Mouse (Mus musculus) common myeloid progenitor, adult 5-6 weeks (primary cell): ENCODE results near the gene Slc9a9. TPM values are rescaled to one million over a fixed set of nuclear protein-coding genes. Genes with fewer than 3 reads are reported as not detected.

Experiments used
- ATAC-seq: replicated peaks from 2 replicates; pipeline ENCODE4 v1.8.0; 2016; ENCODE audit warnings: low read depth, mild to moderate bottlenecking, moderate TSS enrichment, inconsistent platforms; ENCODE audit not compliant: poor library complexity, severe bottlenecking
- total RNA-seq: library from RNA; stranded (forward); fragments of 200-1000, 187-1606 nt; gene quantifications from 2 replicates; pipeline ENCODE4 v1.2.3, GENCODE M21; 2017

Slc9a9 gene
- total RNA-seq, 1 experiment from 2014 or later = 13.7 TPM

DNA sequence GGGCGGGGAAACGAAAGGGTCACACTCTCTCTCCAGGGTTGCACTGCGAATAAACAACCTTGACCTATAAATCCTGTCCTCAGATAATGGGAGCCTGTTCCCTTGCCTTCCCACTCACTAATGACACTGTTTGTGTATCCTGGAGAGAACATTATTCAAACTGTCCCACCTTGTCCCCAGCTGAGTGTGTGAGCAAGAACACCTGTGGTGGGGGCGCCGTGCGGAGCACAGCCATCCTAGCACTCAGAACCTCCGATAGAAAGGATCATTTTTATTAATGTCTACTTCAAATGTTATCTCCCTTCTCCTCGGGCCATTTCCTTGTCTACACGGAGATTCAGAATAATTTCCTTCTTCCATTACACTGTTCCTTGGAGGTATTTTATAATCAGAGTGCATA lies 382.5 kb downstream of the Slc9a9 start:
- ATAC-seq = no peak

DNA sequence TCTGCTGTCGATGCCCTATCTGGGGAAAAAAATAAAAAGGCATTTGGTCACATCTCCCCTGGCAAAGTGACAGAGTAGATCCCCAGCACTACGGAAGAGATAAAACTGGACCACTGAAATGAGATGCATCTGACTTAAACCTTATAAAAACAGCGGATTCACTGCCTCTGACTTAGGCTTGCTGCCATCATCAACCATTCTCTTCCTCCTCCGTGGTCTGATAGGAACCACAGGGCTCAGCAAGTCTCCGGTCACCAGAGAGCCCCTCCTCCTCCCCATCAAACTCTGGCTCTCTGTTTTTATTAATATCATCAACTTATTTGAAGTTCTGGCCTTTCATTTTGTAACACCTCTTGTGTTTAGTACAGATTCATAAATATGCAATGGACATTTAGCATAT lies 383.5 kb downstream of the Slc9a9 start:
- peak; percentile 87 for ATAC-seq

DNA sequence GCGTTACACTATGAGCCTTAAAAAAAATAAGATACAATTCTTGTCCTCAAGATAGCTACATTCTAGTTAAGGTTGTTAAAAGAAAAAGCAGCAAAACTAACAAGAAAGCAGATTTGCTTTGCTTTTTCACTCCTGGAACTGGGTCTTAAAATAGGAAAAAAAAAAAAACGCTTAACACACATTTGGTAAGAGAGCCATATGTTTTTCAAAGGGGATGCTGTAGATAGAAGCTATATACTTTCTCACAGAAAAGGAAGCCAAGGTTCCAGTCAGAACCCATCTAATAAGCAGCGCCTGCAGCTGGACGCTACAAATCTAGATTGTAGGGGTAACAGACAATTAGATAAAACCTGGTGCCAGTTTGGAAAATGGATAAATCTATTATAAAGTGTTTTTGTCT lies 386.1 kb downstream of the Slc9a9 start:
- no peak for ATAC-seq

DNA sequence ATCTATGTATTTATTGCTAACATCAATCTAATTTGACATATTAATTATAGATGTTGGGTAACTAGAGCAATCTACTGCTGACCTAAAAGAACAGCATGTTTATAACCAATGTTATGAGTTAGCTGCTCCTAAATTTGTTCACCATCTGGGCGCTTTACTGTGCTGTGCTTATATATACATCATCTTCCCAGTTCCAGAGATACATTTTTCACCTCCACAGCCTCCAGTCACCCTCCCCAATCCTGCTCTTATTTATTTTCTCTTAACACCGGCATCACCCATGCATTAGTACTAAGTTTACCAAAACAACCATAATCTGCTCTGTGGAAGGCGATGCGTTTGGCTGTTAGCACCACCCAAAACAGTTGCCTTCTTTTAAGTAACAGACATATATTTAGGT lies 391.0 kb downstream of the Slc9a9 start:
- no peak for ATAC-seq

DNA sequence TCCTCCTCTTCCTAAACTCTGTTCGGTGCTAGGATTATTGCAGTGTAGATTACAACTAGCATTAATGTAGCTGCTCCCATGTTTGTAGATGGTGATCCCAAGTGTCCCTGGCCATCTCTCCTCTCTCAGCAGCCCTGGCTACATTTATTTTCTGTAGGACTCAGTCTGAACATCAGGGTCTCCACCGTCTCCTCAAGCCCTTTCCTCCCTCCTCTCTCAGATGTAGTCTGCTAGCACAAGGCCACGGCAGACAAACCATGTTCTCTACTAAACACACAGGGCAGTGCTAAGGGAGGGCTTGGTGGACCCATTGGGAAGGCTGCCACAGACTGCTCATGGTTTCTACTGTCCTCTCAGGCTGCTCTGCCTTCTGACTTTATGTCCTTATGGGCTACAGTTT lies 397.3 kb downstream of the Slc9a9 start:
- ATAC-seq = no peak

DNA sequence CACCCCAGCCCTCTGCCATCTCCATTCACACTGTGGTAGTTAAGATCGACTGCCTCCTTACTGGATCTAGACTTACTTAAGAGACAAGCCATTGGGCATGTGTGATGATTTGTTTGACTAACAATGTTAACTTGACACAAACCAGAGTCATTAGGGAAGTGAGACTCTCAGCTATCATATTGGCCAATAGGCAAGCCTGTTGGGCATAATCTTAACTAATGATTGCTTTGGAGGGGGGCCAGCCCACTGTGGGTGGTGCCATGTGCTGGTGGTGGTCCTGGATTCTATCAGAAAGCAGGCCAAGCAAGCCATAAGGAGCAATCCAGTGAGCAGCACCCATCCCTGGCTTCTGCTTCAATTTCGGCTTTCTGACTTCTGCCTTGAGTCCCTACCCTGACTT lies 398.8 kb downstream of the Slc9a9 start:
- no peak for ATAC-seq

DNA sequence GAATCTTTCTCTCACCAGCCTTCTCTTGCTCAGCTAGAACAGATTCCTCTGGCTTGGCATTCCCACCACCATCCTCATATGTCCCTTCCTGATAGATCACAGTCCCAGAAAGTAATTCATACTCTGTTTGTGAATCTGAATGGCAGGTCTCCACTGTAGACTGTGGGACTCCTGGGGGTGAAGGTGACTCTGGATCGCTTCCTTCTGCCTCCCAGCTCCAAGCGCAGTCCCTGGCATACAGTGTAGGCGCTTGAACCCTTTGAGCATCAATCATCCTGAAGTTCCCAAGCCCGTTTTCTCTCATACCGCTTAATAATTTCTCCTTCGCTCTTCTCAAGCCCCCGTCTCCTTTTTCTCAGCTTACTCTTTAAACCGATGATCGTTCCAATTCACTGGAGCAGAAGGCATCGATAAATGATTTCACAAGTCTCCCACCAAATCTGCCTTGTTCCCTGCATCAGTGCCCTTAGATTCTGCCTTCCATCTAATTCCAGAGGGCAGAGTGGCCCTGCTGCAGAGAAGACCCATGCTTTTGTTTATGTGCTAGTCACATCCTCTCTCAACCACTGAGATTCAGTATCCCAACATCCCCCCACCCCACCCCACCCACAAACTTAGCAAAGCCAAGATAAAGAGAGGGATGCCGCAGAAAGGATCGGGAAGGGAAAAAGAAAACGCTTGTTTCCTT lies 401.3 kb downstream of the Slc9a9 start:
- ATAC-seq = no peak

DNA sequence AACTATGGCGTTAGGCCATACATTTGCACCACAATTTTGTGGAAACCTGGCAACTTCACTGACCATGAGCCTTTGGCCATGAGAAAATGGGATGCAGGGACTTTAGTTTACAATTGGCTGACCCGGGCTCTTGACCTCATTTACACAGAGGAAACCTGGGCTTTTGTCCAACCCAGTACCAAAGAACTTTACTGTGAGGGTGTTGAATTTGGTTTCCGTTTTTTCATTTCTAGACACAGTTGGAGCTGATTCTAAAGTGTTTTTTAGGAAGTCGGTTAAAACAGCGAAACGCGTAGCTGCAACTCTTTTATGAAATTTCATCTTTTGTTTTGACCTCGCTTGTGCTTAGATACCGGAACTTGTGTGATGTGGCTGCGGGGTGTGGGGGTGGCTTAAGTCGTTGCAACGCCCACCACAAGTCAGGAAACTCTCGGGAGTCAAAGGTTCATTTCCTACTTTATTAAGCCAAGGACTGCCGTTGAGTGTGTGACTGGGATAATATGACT lies 402.8 kb downstream of the Slc9a9 start:
- ATAC-seq = peak; percentile 90

DNA sequence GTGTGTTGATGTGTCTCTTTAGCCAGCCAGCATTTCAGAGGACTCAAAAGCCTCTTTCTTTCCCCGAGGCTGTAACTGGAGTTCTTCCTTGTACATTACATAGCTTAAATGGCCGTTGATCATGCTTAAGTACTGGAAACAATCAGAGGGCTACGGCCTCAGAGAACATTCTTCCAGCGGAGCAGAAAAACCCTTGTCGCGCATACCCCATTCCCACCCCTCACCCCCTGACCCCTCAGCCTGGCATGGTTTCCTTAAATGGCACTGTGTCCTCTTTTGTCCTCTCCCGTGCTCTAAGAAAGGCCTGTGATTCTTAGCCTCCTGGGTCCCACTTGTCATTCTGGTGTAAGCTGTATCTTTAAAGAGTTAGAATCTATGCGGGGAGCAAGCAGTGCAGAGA lies 404.0 kb downstream of the Slc9a9 start:
- no peak for ATAC-seq

DNA sequence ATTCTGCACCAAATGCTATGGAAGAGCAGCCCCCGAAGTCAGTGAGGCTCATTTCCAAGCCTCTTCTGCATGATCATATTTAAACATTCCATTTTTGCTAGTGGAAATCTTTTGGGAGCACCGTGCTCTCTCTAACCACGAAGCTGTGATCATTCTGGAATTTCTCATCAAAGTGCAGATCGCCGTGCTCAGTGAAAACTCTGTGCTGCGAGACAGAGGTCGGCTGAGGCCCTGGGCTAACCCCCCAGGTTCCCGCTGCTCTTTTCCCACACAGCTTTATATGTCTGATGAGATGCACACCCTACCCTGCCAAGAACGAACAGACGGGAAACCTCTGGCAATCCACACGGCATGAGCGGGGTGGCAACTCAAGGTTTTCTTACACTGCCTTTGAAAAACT lies 406.1 kb downstream of the Slc9a9 start:
- no peak for ATAC-seq

DNA sequence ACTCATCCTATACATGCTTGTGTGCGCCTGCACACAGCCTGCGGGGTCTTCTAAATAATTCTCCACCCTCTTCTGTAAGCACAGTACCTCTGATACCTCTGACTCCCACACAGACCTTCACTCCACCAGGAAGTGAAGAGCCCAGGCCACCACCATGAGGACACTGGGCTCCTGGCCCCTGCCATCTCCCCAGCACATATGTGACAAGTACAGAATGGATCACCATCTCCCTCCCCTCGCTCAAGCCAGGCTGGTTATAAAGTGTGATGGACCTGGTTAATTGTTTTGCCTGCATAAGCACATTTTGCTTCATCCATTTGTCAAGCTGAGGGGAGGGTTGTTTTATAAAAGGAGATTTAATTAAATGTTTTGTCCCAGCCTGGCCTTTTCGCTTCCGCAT lies 408.2 kb downstream of the Slc9a9 start:
- ATAC-seq = no peak

DNA sequence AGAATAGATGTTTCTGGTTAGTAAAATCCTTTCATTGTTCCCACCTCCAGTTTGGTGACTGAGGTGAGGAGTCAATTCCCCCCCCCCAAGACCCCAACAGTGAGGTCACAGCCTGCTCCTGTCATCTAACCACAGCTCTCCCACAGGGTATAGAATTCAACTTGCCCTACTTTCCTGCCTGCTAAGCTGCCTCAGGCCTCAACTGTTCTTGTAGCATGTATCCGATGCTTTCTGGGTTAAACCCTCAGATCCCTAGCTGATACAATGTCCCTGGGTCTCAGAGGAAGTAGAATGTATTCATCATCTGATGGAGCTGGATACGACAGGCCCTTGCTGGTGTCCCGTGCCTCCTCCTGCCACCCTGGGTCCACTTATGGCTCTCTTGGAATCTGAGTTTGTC lies 408.9 kb downstream of the Slc9a9 start:
- ATAC-seq = no peak

DNA sequence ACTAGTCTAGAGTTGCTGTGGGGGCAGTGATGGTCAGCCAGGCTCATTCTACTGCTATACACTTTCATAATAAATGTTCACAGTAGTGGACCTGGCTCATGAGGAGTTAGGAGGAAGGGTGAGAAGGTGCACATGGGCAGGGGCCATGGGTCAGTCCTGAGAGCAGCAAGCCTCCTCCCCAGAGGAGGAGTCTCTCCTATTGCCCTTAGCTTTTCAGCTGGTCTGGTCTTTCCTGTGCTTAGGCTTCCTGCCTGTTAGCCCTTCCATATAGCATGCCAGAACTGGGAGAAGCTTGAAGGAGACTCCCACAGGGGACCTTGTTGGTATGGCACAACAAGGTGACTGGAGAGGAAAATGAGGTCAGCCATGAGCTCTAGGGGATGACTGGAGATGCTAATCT lies 410.2 kb downstream of the Slc9a9 start:
- ATAC-seq = no peak

DNA sequence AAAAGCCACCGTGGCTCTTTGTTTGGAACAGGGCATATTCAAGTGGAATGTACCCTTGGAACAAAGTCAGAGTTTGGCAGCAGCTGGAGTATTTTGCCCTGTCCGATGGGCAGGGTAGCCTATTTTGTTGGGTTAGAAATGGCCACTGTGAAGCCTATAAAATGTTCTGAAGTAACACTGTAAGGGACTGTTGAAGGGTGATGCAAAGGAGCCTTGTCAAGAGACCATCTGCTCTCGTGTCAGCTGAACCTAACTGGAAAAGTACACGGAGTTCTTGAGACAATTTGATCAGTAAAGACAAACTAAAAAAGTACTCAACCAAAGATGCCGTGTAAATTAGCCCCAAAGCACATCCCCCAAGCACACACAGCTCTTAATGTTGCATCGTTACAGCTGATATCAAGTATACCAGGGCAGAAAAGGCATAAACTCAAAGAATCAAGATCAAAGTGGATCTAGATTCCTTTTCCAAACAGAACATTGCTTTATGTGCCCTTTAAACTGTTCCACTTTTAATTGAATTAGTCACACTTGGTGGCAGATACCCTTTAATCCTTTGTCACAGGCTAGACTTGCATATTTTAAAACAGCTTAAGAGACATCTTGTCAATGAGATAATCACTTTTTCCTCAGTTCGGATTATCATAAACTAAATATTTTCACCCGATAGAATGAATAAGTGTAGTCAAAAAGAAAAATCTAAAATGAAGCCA lies 416.6 kb downstream of the Slc9a9 start:
- ATAC-seq = no peak

DNA sequence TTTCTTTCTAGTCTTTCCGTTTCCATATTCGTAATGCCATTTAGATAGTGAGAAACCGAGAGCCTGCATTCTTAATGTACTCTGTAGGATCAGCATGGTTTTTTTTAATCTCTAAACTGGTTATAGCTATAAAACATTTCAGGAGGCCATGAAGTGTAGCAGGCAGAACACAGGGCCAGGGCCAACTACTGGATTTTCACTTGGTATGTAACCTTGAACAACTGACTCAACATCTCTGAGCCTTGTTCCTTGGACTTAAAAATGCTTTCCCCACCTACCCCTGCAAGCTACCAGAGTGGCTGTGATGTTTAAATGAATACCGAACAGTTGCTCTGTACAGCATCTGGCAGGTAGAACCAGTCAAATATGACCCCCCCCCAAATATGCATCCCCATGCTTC lies 418.5 kb downstream of the Slc9a9 start:
- no peak for ATAC-seq

DNA sequence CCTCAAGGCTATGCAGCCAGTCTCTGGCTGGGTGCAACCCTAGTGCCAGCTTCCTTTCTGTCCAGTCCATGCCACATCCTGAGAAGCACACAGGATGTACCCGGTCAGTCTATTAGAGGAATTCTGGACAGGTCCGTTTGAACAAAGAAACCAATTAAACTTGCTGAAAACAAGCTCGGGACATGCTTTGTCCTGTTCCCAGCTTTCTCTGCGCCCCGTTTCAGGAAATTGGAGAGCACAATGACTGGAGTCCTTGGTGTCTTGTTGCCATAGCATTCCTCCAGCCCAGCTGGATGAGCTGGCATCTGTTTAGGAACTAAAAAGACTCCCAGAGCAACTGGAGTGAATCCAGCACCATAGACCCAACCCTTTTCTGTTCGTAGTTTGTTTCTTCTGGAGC lies 419.3 kb downstream of the Slc9a9 start:
- no peak for ATAC-seq

DNA sequence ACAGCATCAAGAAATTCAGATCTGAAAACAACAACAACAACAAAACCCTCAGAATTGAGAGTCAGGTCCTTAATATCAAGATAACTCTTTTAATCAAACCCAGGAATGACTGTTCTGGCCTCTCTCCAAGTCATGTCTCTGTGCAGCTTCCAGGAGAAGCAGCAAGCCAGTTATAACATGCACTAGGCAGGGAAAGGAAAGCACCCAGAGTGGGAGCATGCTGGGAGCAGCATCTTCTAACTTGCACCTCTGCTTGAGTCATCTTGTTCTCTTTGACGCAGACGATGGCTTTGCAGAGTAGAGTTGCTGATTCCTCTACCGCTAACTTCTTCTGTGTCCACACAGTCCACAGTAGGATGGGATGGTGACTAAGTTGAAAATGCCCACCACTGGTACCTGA lies 426.8 kb downstream of the Slc9a9 start:
- ATAC-seq = no peak

DNA sequence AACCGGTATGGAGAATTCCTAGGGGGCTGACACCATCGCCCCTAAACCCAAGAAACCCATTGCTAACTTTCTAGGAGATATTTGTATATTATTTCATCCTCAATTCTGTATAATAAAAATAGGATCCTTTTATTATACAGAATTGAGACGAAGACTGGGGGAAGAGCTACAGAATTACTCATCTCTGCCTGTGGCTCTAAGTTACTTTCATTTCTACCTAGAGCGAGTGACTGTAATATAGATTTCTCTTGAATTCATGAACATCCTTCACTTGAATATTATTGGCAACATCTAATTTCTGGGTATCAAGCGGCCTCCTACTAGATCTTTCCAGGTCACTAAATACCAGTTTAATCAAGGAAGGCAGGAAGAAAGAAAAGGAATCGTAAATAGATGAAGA lies 436.1 kb downstream of the Slc9a9 start:
- ATAC-seq = no peak

DNA sequence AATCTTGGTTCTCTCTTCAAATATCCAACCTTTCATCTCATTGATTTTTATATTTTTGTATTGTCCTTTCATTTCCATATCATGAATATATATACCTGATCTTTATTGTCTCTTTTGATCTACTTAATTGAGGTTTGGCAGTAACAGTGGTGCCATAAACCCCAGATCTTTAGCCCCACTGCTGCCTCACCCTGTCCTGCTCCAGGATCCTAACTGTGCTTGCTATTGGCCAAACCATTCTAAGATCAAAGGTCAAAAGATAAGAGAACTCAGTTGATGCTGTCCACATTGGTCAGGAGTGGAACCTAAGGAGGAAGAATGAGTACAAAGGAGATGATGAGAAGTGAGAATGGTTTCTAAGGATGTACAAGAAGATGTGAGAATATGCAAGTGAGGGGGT lies 440.1 kb downstream of the Slc9a9 start:
- no peak for ATAC-seq

DNA sequence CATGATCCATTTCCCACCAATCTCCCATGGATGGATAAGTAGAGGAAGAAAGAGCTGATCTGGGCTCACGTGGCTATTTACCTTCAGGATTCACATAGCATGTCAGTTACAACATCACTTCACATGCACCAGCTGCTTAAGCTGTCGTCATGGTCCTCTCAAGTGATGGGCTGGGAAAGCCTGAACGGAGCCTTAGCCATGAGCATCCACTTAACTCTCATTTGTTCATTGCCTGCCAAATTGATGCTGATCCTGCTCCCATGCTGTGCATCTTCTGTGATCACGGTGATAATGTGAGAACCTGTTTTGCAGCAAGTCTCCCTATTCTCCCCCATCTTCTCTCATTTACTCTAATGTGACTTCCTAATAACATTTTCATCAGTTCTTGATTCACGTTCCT lies 441.1 kb downstream of the Slc9a9 start:
- ATAC-seq = no peak

DNA sequence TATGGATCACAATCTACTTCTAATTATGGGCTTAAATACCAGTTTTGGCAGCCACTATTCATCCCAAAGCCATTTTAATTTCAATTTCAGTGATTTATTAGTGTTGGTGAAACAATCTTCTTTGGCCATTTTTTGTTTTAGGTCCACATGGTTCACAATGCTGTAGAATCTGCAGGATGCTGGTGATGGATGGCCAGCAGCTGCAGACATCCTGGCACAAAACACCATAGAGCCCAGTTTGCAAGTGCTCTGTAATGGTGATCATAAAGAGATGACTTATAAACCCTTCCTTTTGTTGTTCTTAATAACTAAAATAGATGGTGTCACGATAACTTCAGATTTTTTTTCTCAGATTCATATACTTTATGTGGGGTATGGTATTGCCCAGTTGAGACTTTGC lies 442.0 kb downstream of the Slc9a9 start:
- ATAC-seq = no peak
